Mouse (Mus musculus) MEL (cell line): ENCODE data around the gene Dmkn. TPM values are rescaled to one million over a fixed set of nuclear protein-coding genes. Genes with fewer than 3 reads are reported as not detected.

Source experiments
- DNase-seq: peaks from one replicate; pipeline ENCODE4 v3.0.0; 2011; ENCODE audit warnings: low read depth, low spot score
- H3K27ac ChIP-seq: 2 replicates; pipeline ENCODE4 v1.5.1; 2012; ENCODE audit warnings: low read depth, mild to moderate bottlenecking, control low read depth, low read length, moderate library complexity; ENCODE audit not compliant: control insufficient read depth
- H3K27me3 ChIP-seq, 2 experiments: fragments of 150-350 bp in 1 of 2; sonication (generic) in 1 of 2; 2 replicates each; pipeline ENCODE4 v1.6.1; 2012; ENCODE audit warnings: low read length in 2 of 2, mild to moderate bottlenecking in 2 of 2, improper control_type of control experiment in 1 of 2, moderate library complexity in 1 of 2; ENCODE audit not compliant: insufficient read depth in 2 of 2, control insufficient read depth in 1 of 2
- H3K36me3 ChIP-seq, 2 experiments: 2 replicates each; pipeline ENCODE4 v1.6.1; 2012 to 2014; ENCODE audit warnings: low read length in 2 of 2, improper control_type of control experiment in 1 of 2, inconsistent platforms in 1 of 2, mild to moderate bottlenecking in 1 of 2; ENCODE audit not compliant: insufficient read depth in 2 of 2, control insufficient read depth in 1 of 2
- H3K4me1 ChIP-seq, 2 experiments: fragments of 150-350 bp in 1 of 2; sonication (generic) in 1 of 2; 2 replicates each; pipeline ENCODE4 v1.6.1; 2012; ENCODE audit warnings: low read length in 2 of 2, improper control_type of control experiment in 1 of 2, mild to moderate bottlenecking in 1 of 2; ENCODE audit not compliant: insufficient read depth in 2 of 2, control insufficient read depth in 1 of 2
- H3K4me3 ChIP-seq, 2 experiments: fragments of 150-350 bp in 1 of 2; sonication (generic) in 1 of 2; 2 replicates each; pipeline ENCODE4 v1.5.1; 2012; ENCODE audit warnings: low read depth in 2 of 2, low read length in 2 of 2, mild to moderate bottlenecking in 2 of 2, moderate library complexity in 2 of 2, control low read depth in 1 of 2, improper control_type of control experiment in 1 of 2; ENCODE audit not compliant: control insufficient read depth in 1 of 2, insufficient read depth in 1 of 2
- H3K79me2 ChIP-seq: 2 replicates; pipeline ENCODE4 v1.6.1; 2012; ENCODE audit warnings: mild to moderate bottlenecking, low read length, moderate library complexity; ENCODE audit not compliant: control insufficient read depth, poor library complexity, insufficient read depth
- H3K9ac ChIP-seq: 2 replicates; pipeline ENCODE4 v1.6.1; 2012; ENCODE audit warnings: low read depth, mild to moderate bottlenecking, control low read depth, low read length, moderate library complexity; ENCODE audit not compliant: control insufficient read depth, poor library complexity, severe bottlenecking
- H3K9me3 ChIP-seq: fragments of 150-350 bp; sonication (generic); replicated peaks from 2 replicates; pipeline ENCODE4 v1.6.1; 2012; ENCODE audit warnings: mild to moderate bottlenecking, low read length, improper control_type of control experiment, moderate library complexity; ENCODE audit not compliant: insufficient read depth
- BHLHE40 ChIP-seq: IDR thresholded peaks from 2 replicates; pipeline ENCODE4 v1.6.1; 2012; ENCODE audit warnings: low read depth, mild to moderate bottlenecking, inconsistent platforms, low read length, improper control_type of control experiment, borderline replicate concordance
- CHD1 ChIP-seq: IDR thresholded peaks from 2 replicates; pipeline ENCODE4 v1.6.1; 2012; ENCODE audit warnings: low read depth, mild to moderate bottlenecking, inconsistent platforms, low read length, improper control_type of control experiment
- CHD2 ChIP-seq: IDR thresholded peaks from 2 replicates; pipeline ENCODE4 v1.6.1; 2011; ENCODE audit warnings: low read length, improper control_type of control experiment
- E2F4 ChIP-seq: IDR thresholded peaks from 2 replicates; pipeline ENCODE4 v1.6.1; 2011; ENCODE audit warnings: low read depth, low read length, improper control_type of control experiment, borderline replicate concordance
- ELF1 ChIP-seq: IDR thresholded peaks from 2 replicates; pipeline ENCODE4 v1.6.1; 2014; ENCODE audit warnings: low read depth, mild to moderate bottlenecking, inconsistent platforms, low read length, improper control_type of control experiment, moderate library complexity
- EP300 ChIP-seq, 2 experiments: IDR thresholded peaks; 2 replicates each; pipeline ENCODE4 v1.6.1; 2011; ENCODE audit warnings: improper control_type of control experiment in 2 of 2, low read length in 2 of 2, low read depth in 1 of 2, mild to moderate bottlenecking in 1 of 2
- ETS1 ChIP-seq: IDR thresholded peaks from 2 replicates; pipeline ENCODE4 v1.6.1; 2012; ENCODE audit warnings: low read depth, mild to moderate bottlenecking, inconsistent platforms, low read length, improper control_type of control experiment, moderate library complexity
- GATA1 ChIP-seq: IDR thresholded peaks from 2 replicates; pipeline ENCODE4 v1.6.1; 2011; ENCODE audit warnings: low read depth, low read length, improper control_type of control experiment
- HCFC1 ChIP-seq: IDR thresholded peaks from 2 replicates; pipeline ENCODE4 v1.6.1; 2012; ENCODE audit warnings: low read depth, mild to moderate bottlenecking, inconsistent platforms, low read length, improper control_type of control experiment, moderate library complexity
- MAFK ChIP-seq: IDR thresholded peaks from 2 replicates; pipeline ENCODE4 v1.6.1; 2011; ENCODE audit warnings: low read depth, mild to moderate bottlenecking, low read length, improper control_type of control experiment, borderline replicate concordance
- MAX ChIP-seq: IDR thresholded peaks from 2 replicates; pipeline ENCODE4 v1.6.1; 2011; ENCODE audit warnings: low read length, improper control_type of control experiment
- MAZ ChIP-seq: IDR thresholded peaks from 2 replicates; pipeline ENCODE4 v1.6.1; 2012; ENCODE audit warnings: low read depth, mild to moderate bottlenecking, inconsistent platforms, low read length, improper control_type of control experiment
- MXI1 ChIP-seq: IDR thresholded peaks from 2 replicates; pipeline ENCODE4 v1.6.1; 2011; ENCODE audit warnings: mild to moderate bottlenecking, low read depth, low read length, improper control_type of control experiment
- NRF1 ChIP-seq: IDR thresholded peaks from 2 replicates; pipeline ENCODE4 v1.6.1; 2014; ENCODE audit warnings: low read depth, mild to moderate bottlenecking, inconsistent platforms, low read length, improper control_type of control experiment, moderate library complexity; ENCODE audit not compliant: poor library complexity, insufficient read depth, severe bottlenecking
- RAD21 ChIP-seq: IDR thresholded peaks from 2 replicates; pipeline ENCODE4 v1.6.1; 2011; ENCODE audit warnings: mild to moderate bottlenecking, low read depth, low read length, improper control_type of control experiment
- SIN3A ChIP-seq: IDR thresholded peaks from 2 replicates; pipeline ENCODE4 v1.6.1; 2012; ENCODE audit warnings: low read length, improper control_type of control experiment, inconsistent platforms
- SMC3 ChIP-seq: IDR thresholded peaks from 2 replicates; pipeline ENCODE4 v1.6.1; 2011; ENCODE audit warnings: low read depth, low read length, improper control_type of control experiment
- TAL1 ChIP-seq: IDR thresholded peaks from 2 replicates; pipeline ENCODE4 v1.6.1; 2012; ENCODE audit warnings: mild to moderate bottlenecking, inconsistent platforms, low read length, moderate library complexity, mixed read lengths
- TBP ChIP-seq: IDR thresholded peaks from 2 replicates; pipeline ENCODE4 v1.8.0; 2011; ENCODE audit warnings: low read depth, low read length, improper control_type of control experiment
- ZC3H11A ChIP-seq: IDR thresholded peaks from 2 replicates; pipeline ENCODE4 v1.6.1; 2012; ENCODE audit warnings: low read depth, mild to moderate bottlenecking, inconsistent platforms, low read length, improper control_type of control experiment
- ZKSCAN1 ChIP-seq: IDR thresholded peaks from 2 replicates; pipeline ENCODE4 v1.6.1; 2012; ENCODE audit warnings: low read depth, mild to moderate bottlenecking, inconsistent platforms, low read length, improper control_type of control experiment, moderate library complexity
- ZNF384 ChIP-seq: IDR thresholded peaks from 2 replicates; pipeline ENCODE4 v1.6.1; 2012; ENCODE audit warnings: low read depth, mild to moderate bottlenecking, inconsistent platforms, low read length, improper control_type of control experiment
- polyA plus RNA-seq, 2 experiments: library from polyadenylated mRNA; stranded (reverse) in 1 of 2; unstranded in 1 of 2; fragments of >175 nt in 1 of 2; fragments of >200 nt in 1 of 2; gene quantifications; 2 replicates each; pipeline versions ENCODE4 v1.2.1 to v1.2.4; 2012; ENCODE audit warnings: low replicate concordance in 2 of 2, low read depth in 1 of 2; ENCODE audit not compliant: insufficient read length in 2 of 2, insufficient read depth in 1 of 2, missing spikeins in 1 of 2
- total RNA-seq: library from RNA; depleted of rRNA; stranded (reverse); fragments of 300-350 nt; gene quantifications from 2 replicates; pipeline ENCODE4 v1.2.3, GENCODE M21; 2012

The Dmkn gene
- total and polyA plus RNA-seq, 3 experiments: not detected

DNA sequence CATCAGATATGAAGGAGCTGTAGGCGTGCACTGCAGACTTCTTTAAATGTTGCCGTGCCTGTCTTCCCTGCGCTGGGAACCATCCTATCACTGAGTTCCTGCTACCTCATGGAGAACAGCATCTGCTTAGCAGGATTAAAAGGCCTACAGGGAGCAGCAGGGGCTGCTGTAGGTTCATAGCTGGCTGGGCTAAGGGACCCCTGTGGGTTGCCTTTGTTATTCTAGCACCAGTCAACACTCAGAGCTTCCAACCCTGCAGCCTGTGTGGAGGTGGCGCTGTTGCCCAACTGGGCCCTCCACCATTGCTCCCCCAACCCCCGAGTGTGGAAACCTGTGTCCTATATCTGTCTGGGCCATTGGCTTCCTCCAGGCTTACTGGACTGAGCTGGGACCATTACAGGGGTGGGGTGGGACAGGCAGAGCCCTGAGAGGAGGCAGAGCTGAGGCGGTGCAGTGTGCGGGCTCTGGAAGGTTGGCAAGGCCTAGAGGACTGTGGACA is 13.6 kb downstream of the Dmkn start:
- no peaks in the 10 kb centered on the region for H3K27me3 ChIP-seq
- no peaks in the 10 kb centered on the region for H3K9me3 ChIP-seq
- no peak overlapping the region for H3K4me3 ChIP-seq
- no peak for DNase-seq
- H3K4me1 ChIP-seq: peaks cover 0 to 5% of the 10 kb centered on the region in 2 experiments; a peak in 1 of 4 replicates
- H3K9ac ChIP-seq: no peak overlapping the region
- no peak overlapping the region for H3K27ac ChIP-seq
- no peaks in the 10 kb centered on the region for H3K36me3 ChIP-seq
- TF ChIP-seq SMC3 (no peak), MAX (no peak), CHD1 (no peak), MXI1 (no peak), ZC3H11A (no peak), HCFC1 (no peak), RAD21 (no peak), TAL1 (no peak), ETS1 (no peak)
- TF ChIP-seq, all 39 proteins: peak for 0
- no peaks in the 10 kb centered on the region for H3K79me2 ChIP-seq

DNA sequence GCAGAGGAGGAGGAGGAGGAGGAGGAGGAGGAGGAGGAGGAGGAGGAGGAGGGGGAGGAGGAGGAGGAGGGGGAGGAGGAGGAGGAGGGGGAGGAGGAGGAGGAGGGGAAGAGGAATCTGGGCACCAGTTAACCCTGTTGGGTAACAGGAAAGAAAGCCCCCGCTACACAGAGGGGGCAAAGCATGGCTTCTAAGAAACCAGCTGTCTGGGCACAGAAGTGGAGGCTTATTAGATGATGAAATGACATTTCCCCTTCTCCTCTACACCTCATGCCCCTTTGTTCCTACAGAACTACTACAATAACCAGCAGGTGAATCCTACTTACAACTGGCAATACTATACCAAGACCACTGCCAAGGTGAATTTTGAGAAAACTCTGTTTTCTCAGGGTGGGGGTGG is 14.4 kb downstream of the Dmkn start:
- Histone ChIP-seq H3K4me3 (no peak overlapping the region), H3K79me2 (no peaks in the 10 kb centered on the region), H3K9me3 (no peaks in the 10 kb centered on the region), H3K36me3 (no peaks in the 10 kb centered on the region), H3K9ac (no peak overlapping the region), H3K27ac (no peak overlapping the region), H3K27me3 (no peaks in the 10 kb centered on the region), H3K4me1 (peaks cover 0 to 5% of the 10 kb centered on the region in 2 experiments; a peak in 1 of 4 replicates)
- TF ChIP-seq ELF1 (no peak), NRF1 (no peak), ZNF384 (no peak), SIN3A (no peak), MAZ (no peak), SMC3 (no peak), TBP (no peak), ZKSCAN1 (no peak), CHD2 (no peak), MAFK (no peak), E2F4 (no peak), CHD1 (no peak), EP300 (IDR thresholded peaks at IDR 0.05; ENCODE audit: low read depth in 1 of 2, low read length in 2 of 2) (no peak), MAX (no peak), BHLHE40 (no peak), GATA1 (no peak)
- no peak for DNase-seq
